Mouse (Mus musculus): ENCODE results near the gene Tcp11. TPM values are rescaled to one million over a fixed set of nuclear protein-coding genes. Genes with fewer than 3 reads are reported as not detected.

The Tcp11 gene
- total and polyA plus RNA-seq, 3 experiments, result 0.50 to 0.82 TPM; not detected in 1

GRCm38 (mm10) chr17:28062710-28063109 is 17.7 kb downstream of the Tcp11 start:
- H3K4me1 ChIP-seq (ENCODE audit: control insufficient read depth in 1 of 2, insufficient read depth in 2 of 2, low read length in 2 of 2), result peaks cover 0 to 11% of the 10 kb centered on the region in 2 experiments; a peak in 2 of 4 replicates
- H3K36me3 ChIP-seq (ENCODE audit: control insufficient read depth in 1 of 2, insufficient read depth in 2 of 2, low read length in 2 of 2), result peaks cover 0 to 10% of the 10 kb centered on the region in 2 experiments; a peak in 2 of 4 replicates
- TF ChIP-seq UBTF (IDR thresholded peaks at IDR 0.05; ENCODE audit: borderline replicate concordance, insufficient read depth, low read depth, low read length), result no peak
- no peak for TF ChIP-seq EP300 (IDR thresholded peaks at IDR 0.05; ENCODE audit: low read depth in 1 of 2, low read length in 2 of 2)
- TF ChIP-seq CHD1 (IDR thresholded peaks at IDR 0.05; ENCODE audit: low read depth, low read length), result no peak
- no peak for TF ChIP-seq TCF12 (IDR thresholded peaks at IDR 0.05; ENCODE audit: low read depth, low read length)
- no peak for TF ChIP-seq POLR2AphosphoS2 (IDR thresholded peaks at IDR 0.05; ENCODE audit: low read length)
- no peak for TF ChIP-seq CTCF (IDR thresholded peaks at IDR 0.05 in 2 of 3, conservative IDR thresholded peaks at IDR 0.05 in 1 of 3; ENCODE audit: control insufficient read depth in 1 of 3, insufficient read depth in 1 of 3, low read depth in 2 of 3, low read length in 3 of 3, poor library complexity in 1 of 3, severe bottlenecking in 1 of 3)
- TF ChIP-seq USF2 (IDR thresholded peaks at IDR 0.05; ENCODE audit: borderline replicate concordance in 1 of 2, insufficient read depth in 1 of 2, low read depth in 1 of 2, low read length in 2 of 2), result no peak
- TF ChIP-seq GATA1 (IDR thresholded peaks at IDR 0.05; ENCODE audit: low read depth, low read length), result no peak
- TF ChIP-seq TAL1 (IDR thresholded peaks at IDR 0.05; ENCODE audit: low read length), result no peak
- no peak for TF ChIP-seq SMC3 (IDR thresholded peaks at IDR 0.05; ENCODE audit: low read depth, low read length)
- TF ChIP-seq MAX (IDR thresholded peaks at IDR 0.05; ENCODE audit: low read length), result no peak
- no peak for TF ChIP-seq ZC3H11A (IDR thresholded peaks at IDR 0.05; ENCODE audit: low read depth, low read length)
- TF ChIP-seq ETS1 (IDR thresholded peaks at IDR 0.05; ENCODE audit: low read depth, low read length), result no peak
- no peak for TF ChIP-seq ZKSCAN1 (IDR thresholded peaks at IDR 0.05; ENCODE audit: low read depth, low read length)
- DNase-seq (ENCODE audit: low read depth, low spot score), result no peak
- peak overlapping the region; percentile 19 for H3K9ac ChIP-seq (ENCODE audit: control insufficient read depth, low read depth, low read length, poor library complexity, severe bottlenecking)
- no peaks in the 10 kb centered on the region for H3K27me3 ChIP-seq (ENCODE audit: control insufficient read depth in 1 of 2, insufficient read depth in 2 of 2, low read length in 2 of 2)
- H3K9me3 ChIP-seq (replicated peaks; ENCODE audit: insufficient read depth, low read length), result no peaks in the 10 kb centered on the region
- H3K27ac ChIP-seq (ENCODE audit: control insufficient read depth, low read depth, low read length), result peak overlapping the region; percentile 86
- no peaks in the 10 kb centered on the region; the same call in 1 of the 2 replicates for H3K79me2 ChIP-seq (ENCODE audit: control insufficient read depth, insufficient read depth, low read length, poor library complexity)
- H3K4me3 ChIP-seq (ENCODE audit: control insufficient read depth in 1 of 2, insufficient read depth in 1 of 2, low read depth in 2 of 2, low read length in 2 of 2), result no peak overlapping the region

GRCm38 (mm10) chr17:28061472-28061871 is 19.0 kb downstream of the Tcp11 start:
- DNase-seq (ENCODE audit: low read depth, low spot score), result peak; percentile 60
- Histone ChIP-seq H3K36me3 (ENCODE audit: control insufficient read depth in 1 of 2, insufficient read depth in 2 of 2, low read length in 2 of 2) (peaks cover 0 to 10% of the 10 kb centered on the region in 2 experiments; a peak in 2 of 4 replicates), H3K4me1 (ENCODE audit: control insufficient read depth in 1 of 2, insufficient read depth in 2 of 2, low read length in 2 of 2) (peaks cover 0 to 11% of the 10 kb centered on the region in 2 experiments; a peak in 2 of 4 replicates), H3K4me3 (ENCODE audit: control insufficient read depth in 1 of 2, insufficient read depth in 1 of 2, low read depth in 2 of 2, low read length in 2 of 2) (no peak overlapping the region), H3K79me2 (ENCODE audit: control insufficient read depth, insufficient read depth, low read length, poor library complexity) (no peaks in the 10 kb centered on the region; the same call in 1 of the 2 replicates), H3K27me3 (ENCODE audit: control insufficient read depth in 1 of 2, insufficient read depth in 2 of 2, low read length in 2 of 2) (no peaks in the 10 kb centered on the region), H3K27ac (ENCODE audit: control insufficient read depth, low read depth, low read length) (peak overlapping the region; percentile 13; the same call in 1 of the 2 replicates), H3K9ac (ENCODE audit: control insufficient read depth, low read depth, low read length, poor library complexity, severe bottlenecking) (no peak overlapping the region), H3K9me3 (replicated peaks; ENCODE audit: insufficient read depth, low read length) (no peaks in the 10 kb centered on the region)
- TF ChIP-seq ZC3H11A (IDR thresholded peaks at IDR 0.05; ENCODE audit: low read depth, low read length), result peak; percentile 17; the same call in 1 of the 2 replicates
- TF ChIP-seq CTCF (IDR thresholded peaks at IDR 0.05 in 2 of 3, conservative IDR thresholded peaks at IDR 0.05 in 1 of 3; ENCODE audit: control insufficient read depth in 1 of 3, insufficient read depth in 1 of 3, low read depth in 2 of 3, low read length in 3 of 3, poor library complexity in 1 of 3, severe bottlenecking in 1 of 3), result peak; percentile 48 to 72 (median 66)
- TF ChIP-seq MAZ (IDR thresholded peaks at IDR 0.05; ENCODE audit: low read depth, low read length), result no peak
- TF ChIP-seq RAD21 (IDR thresholded peaks at IDR 0.05; ENCODE audit: low read depth, low read length), result peak; percentile 26
- no peak for TF ChIP-seq MYC (IDR thresholded peaks at IDR 0.05; ENCODE audit: low read depth, low read length)
- no peak for TF ChIP-seq USF2 (IDR thresholded peaks at IDR 0.05; ENCODE audit: borderline replicate concordance in 1 of 2, insufficient read depth in 1 of 2, low read depth in 1 of 2, low read length in 2 of 2)
- peak; percentile 70 for TF ChIP-seq SMC3 (IDR thresholded peaks at IDR 0.05; ENCODE audit: low read depth, low read length)
